ENCODE assay signal across 23 mouse cellular contexts in genomic region chr10:83826105-83826504, GRCm38 (mm10).
DNase-seq lines count a peak whose midpoint lies in the region; ATAC-seq and TF ChIP-seq lines count a peak whose summit lies in the region.
"Had no signal": no experiment of that assay in that cellular context is flagged by ENCODE, and none has a peak within 500 bp of the region (broad histone marks: within the 10 kb centered on the region; RNA-seq: fewer than 3 reads in every experiment).

No protein-coding gene starts in this region.

- H3K36me3 ChIP-seq in kidney, embryonic 15.5 days: no peaks in the 10 kb centered on the region
- H3K36me3 ChIP-seq in kidney, postnatal 0 days (ENCODE audit: insufficient read depth, low read length): no peaks in the 10 kb centered on the region
- H3K36me3 ChIP-seq: embryonic facial prominence, embryonic 12.5 days; embryonic facial prominence, embryonic 15.5 days; forebrain, embryonic 10.5 days; forebrain, embryonic 12.5 days had no signal

- no peaks in the 10 kb centered on the region for H3K4me1 ChIP-seq in kidney, embryonic 15.5 days
- H3K4me1 ChIP-seq in kidney, postnatal 0 days (replicated peaks; ENCODE audit: insufficient read depth, low read length): no peaks in the 10 kb centered on the region
- H3K4me1 ChIP-seq: embryonic facial prominence, embryonic 12.5 days; embryonic facial prominence, embryonic 15.5 days; forebrain, embryonic 10.5 days; forebrain, embryonic 12.5 days had no signal

- no peaks in the 10 kb centered on the region for H3K9me3 ChIP-seq in kidney, embryonic 15.5 days (replicated peaks)
- no peaks in the 10 kb centered on the region for H3K9me3 ChIP-seq in kidney, postnatal 0 days (replicated peaks; ENCODE audit: low read length)
- H3K9me3 ChIP-seq: embryonic facial prominence, embryonic 12.5 days; embryonic facial prominence, embryonic 15.5 days; forebrain, embryonic 10.5 days; forebrain, embryonic 12.5 days had no signal

- peak overlapping the region; percentile 37; the same call in 1 of the 2 replicates for H3K27ac ChIP-seq in kidney, embryonic 15.5 days
- H3K27ac ChIP-seq in kidney, postnatal 0 days: no peak overlapping the region
- H3K27ac ChIP-seq: embryonic facial prominence, embryonic 12.5 days; embryonic facial prominence, embryonic 15.5 days; forebrain, embryonic 10.5 days; forebrain, embryonic 12.5 days had no signal

- H3K4me2 ChIP-seq in kidney, embryonic 15.5 days: no peak overlapping the region
- no peak overlapping the region for H3K4me2 ChIP-seq in kidney, postnatal 0 days (ENCODE audit: low read length)
- H3K4me2 ChIP-seq: embryonic facial prominence, embryonic 12.5 days; embryonic facial prominence, embryonic 15.5 days; forebrain, embryonic 12.5 days had no signal

- H3K27me3 ChIP-seq in kidney, embryonic 15.5 days: no peaks in the 10 kb centered on the region
- H3K27me3 ChIP-seq in kidney, postnatal 0 days (ENCODE audit: insufficient read depth, low read length): no peaks in the 10 kb centered on the region
- H3K27me3 ChIP-seq: embryonic facial prominence, embryonic 12.5 days; embryonic facial prominence, embryonic 15.5 days; forebrain, embryonic 12.5 days had no signal

- no peak overlapping the region for H3K4me3 ChIP-seq in kidney, embryonic 15.5 days (replicated peaks)
- H3K4me3 ChIP-seq in kidney, postnatal 0 days (replicated peaks; ENCODE audit: low read depth, low read length): no peak overlapping the region
- H3K4me3 ChIP-seq: embryonic facial prominence, embryonic 12.5 days; embryonic facial prominence, embryonic 15.5 days; erythroblast, embryonic 14.5 days; forebrain, embryonic 10.5 days; forebrain, embryonic 12.5 days had no signal

- ATAC-seq in kidney, embryonic 15.5 days (replicated peaks; ENCODE audit: low FRiP score): peak; percentile 79
- no peak for ATAC-seq in kidney, postnatal 0 days (replicated peaks; ENCODE audit: low FRiP score, low read depth)
- ATAC-seq: forebrain, embryonic 14.5 days; forebrain, embryonic 16.5 days had no signal

- TF ChIP-seq CTCF in kidney, postnatal 0 days (IDR thresholded peaks at IDR 0.05; ENCODE audit: low read depth): no peak

- DNase-seq in heart, adult 11 months: peak; percentile 28
- DNase-seq in heart, adult 18-20 months: no peak
- DNase-seq in kidney, postnatal 25 days: no peak
- DNase-seq in kidney, postnatal 0 days (ENCODE audit: low spot score): peak; percentile 75
- DNase-seq in kidney, adult 11 months: no peak
- DNase-seq: adrenal gland, adult 2 months; adrenal gland, postnatal 10 days; adrenal gland, postnatal 25 days; cerebellum, adult 11 months; cerebellum, adult 18-20 months; cerebellum, adult 8-10 months; cerebellum, adult 9-11 months; cerebellum, postnatal 14 days; cerebellum, postnatal 36 days; embryo, embryonic 11 days had no signal

- no peak overlapping the region for H3K9ac ChIP-seq in kidney, embryonic 15.5 days
- H3K9ac ChIP-seq in kidney, postnatal 0 days (ENCODE audit: low read depth, low read length): no peak overlapping the region
- H3K9ac ChIP-seq: embryonic facial prominence, embryonic 12.5 days; embryonic facial prominence, embryonic 15.5 days; forebrain, embryonic 12.5 days had no signal

- 57% methylated on average over 5 of the region's 5 CpGs for WGBS in kidney, embryonic 15.5 days
- 50% methylated on average over 5 of the region's 5 CpGs for WGBS in kidney, postnatal 0 days

Comparison
In these comparisons a context has a peak if more than half of its experiments do, and no peak if none do; other contexts are left out.
1. DNase-seq: peak in heart, adult 11 months (single experiment) and kidney, postnatal 0 days (single experiment); none in heart, adult 18-20 months (0 of 2), kidney, postnatal 25 days (0 of 2) and kidney, adult 11 months (single experiment).